Mouse (Mus musculus): ENCODE results near the gene Hist1h4c. TPM values are rescaled to one million over a fixed set of nuclear protein-coding genes. Genes with fewer than 3 reads are reported as not detected.
A peak's percentile ranks its signal among the peaks of the same experiment; 100 is the strongest.
"Not testable (repeated sequence)": the region's sequence is repeated elsewhere in the genome, so short reads cannot be mapped to it uniquely, and the experiment has no call there.

Gene Hist1h4c
- polyA plus RNA-seq, 1 experiment from 2014 or later = 8.2 TPM

DNA sequence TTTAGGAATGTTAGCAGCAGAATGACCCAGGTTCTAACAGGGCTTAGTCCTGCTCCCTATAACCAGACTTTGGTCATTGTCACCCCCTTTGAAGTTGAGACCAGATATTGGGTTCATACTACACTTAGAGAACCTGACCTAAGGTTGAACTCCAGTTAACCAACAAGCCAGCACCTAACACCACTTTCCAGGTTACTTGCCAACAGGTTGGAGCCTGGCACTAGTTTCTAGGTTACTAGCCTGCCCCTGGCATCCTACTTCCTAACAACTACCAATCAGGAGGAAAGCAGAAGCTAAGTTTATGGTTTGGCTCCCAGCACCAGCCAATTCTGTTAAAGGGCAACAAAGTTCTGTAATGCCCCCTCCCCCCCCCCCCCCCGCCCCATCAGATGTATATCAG, 27.0 kb upstream of the Hist1h4c start:
- H3K4me3 ChIP-seq = no peak overlapping the region
- ATAC-seq (ENCODE audit: borderline replicate concordance, extremely low read depth, low FRiP score, low TSS enrichment) = no peak
- H3K4me2 ChIP-seq = no peak overlapping the region
- no peaks in the 10 kb centered on the region for H3K27me3 ChIP-seq
- no peak overlapping the region for H3K27ac ChIP-seq
- 0 out of 2 replicates have a peak, but pooled peaks cover 4% of the 10 kb centered on the region for H3K4me1 ChIP-seq
- H3K36me3 ChIP-seq = no peaks in the 10 kb centered on the region
- H3K9me3 ChIP-seq = no peaks in the 10 kb centered on the region
- WGBS = no CpG with 5 or more reads among the region's 1 CpGs
- no peak overlapping the region for H3K9ac ChIP-seq

DNA sequence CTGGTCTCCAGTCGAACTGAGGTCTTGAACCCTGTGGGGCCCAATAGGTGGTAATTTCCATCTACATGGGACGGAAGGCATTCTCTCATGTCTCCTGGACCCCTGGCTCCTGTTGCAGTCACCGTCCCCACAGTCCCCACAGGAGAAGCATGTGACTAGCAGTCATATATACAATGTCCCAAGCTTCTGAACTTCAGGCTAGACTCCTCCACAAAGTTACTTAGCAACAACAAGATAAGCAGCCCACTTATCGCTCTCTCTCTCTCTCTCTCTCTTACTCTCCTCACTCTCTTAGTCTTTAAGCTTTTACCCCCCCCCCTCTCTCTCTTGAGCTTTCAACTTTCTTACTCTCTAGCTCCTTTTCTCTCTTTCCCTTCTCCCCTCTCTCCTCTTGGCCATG, 26.0 kb upstream of the Hist1h4c start:
- Histone ChIP-seq H3K9ac (no peak overlapping the region), H3K4me2 (no peak overlapping the region), H3K9me3 (no peaks in the 10 kb centered on the region), H3K4me3 (no peak overlapping the region), H3K4me1 (0 out of 2 replicates have a peak, but pooled peaks cover 4% of the 10 kb centered on the region), H3K27me3 (no peaks in the 10 kb centered on the region), H3K27ac (no peak overlapping the region), H3K36me3 (no peaks in the 10 kb centered on the region)
- whole genome bisulfite sequencing = 57% methylated on average over 4 of the region's 4 CpGs
- ATAC-seq (ENCODE audit: borderline replicate concordance, extremely low read depth, low FRiP score, low TSS enrichment) = peak; percentile 67; the same call in 1 of the 2 replicates

DNA sequence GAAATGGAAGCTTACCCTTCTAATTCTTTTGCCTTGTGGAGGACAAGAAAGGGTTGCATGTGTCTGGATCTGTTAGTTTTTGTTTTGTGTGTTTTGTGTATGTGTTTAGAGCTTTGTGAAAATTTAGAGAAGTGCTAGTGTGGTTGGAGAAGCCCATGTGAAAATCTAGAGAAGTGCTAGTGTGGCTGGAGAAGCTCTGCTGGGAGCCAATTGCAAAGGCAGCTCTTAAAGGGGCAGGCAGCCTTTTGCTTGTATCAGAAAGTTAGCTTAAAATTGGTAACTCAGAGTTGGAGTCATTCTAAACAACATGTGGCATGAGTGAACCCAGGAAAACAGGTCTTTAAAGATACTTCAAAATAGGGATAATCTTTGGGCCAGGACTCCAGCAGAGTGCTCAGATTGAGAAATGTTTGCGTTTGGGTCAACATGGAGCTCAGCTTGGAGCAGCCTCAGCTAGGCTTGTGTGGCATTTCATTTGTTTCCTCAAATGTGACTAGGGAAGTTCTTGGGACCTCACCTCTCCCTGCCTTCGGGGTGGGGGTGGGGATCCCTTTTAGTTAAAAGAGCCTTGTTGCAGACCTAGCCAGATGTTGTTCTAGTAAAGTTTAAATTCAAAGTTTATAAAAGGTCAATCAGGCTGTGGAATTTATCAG, 19.5 kb upstream of the Hist1h4c start:
- H3K4me2 ChIP-seq; H3K27me3 ChIP-seq; ATAC-seq (ENCODE audit: borderline replicate concordance, extremely low read depth, low FRiP score, low TSS enrichment); H3K36me3 ChIP-seq; H3K9me3 ChIP-seq; H3K4me3 ChIP-seq; H3K4me1 ChIP-seq; H3K9ac ChIP-seq; H3K27ac ChIP-seq: not testable (repeated sequence)
- 8% methylated on average over 2 of the region's 2 CpGs for WGBS

DNA sequence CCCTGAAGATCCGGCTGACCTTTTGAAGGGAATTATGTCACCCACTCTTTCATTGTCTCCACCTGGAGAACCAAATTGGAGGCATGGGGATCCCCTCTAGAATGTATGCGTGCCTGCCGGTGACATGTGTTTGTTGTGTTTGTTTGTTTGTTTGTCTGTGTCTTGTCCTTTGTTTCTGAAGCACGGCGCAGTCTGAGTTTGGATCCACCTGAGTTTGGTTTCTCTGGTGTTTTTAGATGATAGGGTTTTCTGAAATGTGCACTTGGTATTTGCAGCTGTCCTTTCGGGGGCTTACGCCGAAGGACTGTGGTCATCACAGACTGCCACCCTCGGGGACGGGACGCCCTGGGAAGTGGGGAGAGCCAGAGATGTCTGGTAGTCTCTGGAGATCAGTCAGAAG, 18.9 kb upstream of the Hist1h4c start:
- WGBS = 44% methylated on average over 11 of the region's 11 CpGs
- H3K4me2 ChIP-seq = no peak overlapping the region
- H3K9me3 ChIP-seq = no peaks in the 10 kb centered on the region
- no peaks in the 10 kb centered on the region for H3K4me1 ChIP-seq
- no peak overlapping the region for H3K9ac ChIP-seq
- no peak overlapping the region for H3K4me3 ChIP-seq
- H3K27me3 ChIP-seq = no peaks in the 10 kb centered on the region
- no peak overlapping the region for H3K27ac ChIP-seq
- H3K36me3 ChIP-seq = no peaks in the 10 kb centered on the region
- no peak for ATAC-seq (ENCODE audit: borderline replicate concordance, extremely low read depth, low FRiP score, low TSS enrichment)

DNA sequence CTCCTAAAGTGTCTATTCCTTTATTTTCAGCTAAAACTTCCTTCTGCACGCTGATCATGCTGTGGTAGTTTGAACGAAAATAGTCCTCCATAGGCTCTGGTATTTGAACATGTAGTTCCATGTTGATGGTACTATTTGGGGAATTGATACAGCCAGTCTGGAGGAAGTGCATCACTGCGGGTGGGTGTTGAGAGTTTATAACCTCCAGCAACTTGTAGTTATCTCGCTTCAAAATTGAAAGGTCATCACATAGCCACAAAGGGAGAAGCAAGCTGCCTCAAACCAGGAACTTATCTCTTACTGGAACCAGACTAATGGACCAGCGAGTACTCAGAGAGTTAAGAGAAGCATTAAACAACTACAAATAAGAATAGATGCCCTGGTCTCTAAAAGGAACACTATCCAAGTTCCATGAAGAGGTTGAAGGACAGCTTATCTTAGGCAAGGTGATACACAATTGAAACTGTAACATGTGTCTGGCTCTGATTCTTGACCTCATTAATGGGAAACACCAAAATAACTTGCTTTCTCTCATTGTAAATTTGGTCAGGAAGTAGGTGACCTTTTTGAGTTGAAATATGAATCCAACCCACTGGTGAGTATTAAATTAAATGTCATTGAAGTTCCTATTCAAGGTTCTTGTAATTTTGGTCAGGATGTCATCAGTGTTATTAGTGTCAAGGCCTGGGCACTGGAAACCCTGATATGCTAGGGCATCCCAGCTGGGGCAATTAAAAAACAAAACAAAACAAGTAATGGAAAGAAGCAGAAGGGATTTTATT, 18.2 kb upstream of the Hist1h4c start:
- H3K4me2 ChIP-seq = no peak overlapping the region
- no peak overlapping the region for H3K27ac ChIP-seq
- no peak overlapping the region for H3K4me3 ChIP-seq
- WGBS = 80% methylated on average over 5 of the region's 5 CpGs
- no peaks in the 10 kb centered on the region for H3K9me3 ChIP-seq
- ATAC-seq (ENCODE audit: borderline replicate concordance, extremely low read depth, low FRiP score, low TSS enrichment) = no peak
- H3K9ac ChIP-seq = no peak overlapping the region
- no peaks in the 10 kb centered on the region for H3K4me1 ChIP-seq
- H3K36me3 ChIP-seq = no peaks in the 10 kb centered on the region
- no peaks in the 10 kb centered on the region for H3K27me3 ChIP-seq

DNA sequence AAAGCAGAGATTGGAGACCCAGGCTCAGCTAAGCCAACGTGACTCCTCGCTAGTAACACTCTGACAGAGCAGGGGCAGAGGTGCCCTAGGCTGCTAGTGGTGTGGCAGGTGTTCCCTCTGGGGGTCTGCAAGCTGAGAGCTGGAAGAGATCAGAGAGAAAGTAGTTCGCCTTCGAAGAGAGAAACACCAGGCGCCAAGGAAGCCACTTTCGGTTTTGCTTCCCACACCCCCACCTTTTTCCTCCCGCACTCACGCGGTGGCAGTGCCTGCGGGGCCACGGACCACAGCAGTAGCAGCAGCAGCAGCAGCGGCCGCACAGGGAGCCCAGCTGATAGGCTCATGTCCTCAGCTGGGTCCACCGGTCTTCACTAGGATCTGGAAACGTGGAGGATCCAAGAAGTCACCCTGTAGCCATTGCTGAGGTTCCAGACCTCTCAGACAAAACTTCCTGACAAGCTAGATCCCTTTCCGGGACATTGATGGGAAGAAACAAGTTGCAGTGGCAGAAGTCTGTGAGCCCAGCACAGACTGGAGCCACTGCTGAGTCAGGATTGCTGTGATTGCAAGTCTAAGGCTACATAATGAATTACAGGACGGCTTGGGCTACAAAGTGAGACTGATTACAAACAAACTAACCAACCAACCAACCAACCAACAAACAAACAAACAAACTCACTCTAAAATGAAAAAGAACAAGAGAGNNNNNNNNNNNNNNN, 12.3 kb upstream of the Hist1h4c start, which contains the start of gene Hfe:
TSS of gene Hfe (minus strand) at position 481 of the 716 bp plus-strand sequence.
- 3% methylated on average over 17 of the region's 17 CpGs for WGBS

DNA sequence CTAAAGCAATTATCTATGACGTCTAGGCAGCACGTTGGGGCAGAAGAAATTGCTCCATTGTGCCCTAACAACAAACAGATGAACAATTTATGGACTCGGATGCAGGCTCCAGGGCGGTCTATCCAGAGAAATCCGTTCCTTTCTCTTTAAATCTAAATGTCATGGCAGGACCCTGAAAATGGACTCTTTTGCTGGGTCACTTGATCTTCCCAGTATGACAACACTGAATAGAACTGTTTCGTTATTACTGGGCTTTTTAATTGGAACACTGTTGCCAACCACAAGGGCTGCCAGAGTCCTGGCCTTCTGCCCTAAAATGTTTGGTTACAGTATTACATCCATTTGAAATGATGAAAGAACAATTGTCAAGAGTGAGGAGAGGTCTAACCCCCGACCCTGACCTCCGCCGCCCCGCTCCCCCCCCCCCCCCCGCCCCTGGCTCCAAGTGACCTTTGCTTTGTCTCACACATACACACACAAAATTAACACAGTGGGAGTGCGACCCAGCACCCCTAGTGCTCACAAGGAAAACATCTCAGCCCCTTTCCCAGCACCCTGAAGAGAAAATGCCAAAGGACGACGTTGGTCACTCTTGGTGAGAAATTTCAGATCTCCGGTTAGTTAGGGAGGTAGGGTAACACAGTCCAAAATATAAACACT, 11.6 kb upstream of the Hist1h4c start:
- no peaks in the 10 kb centered on the region for H3K9me3 ChIP-seq
- peak overlapping the region; percentile 74 for H3K4me2 ChIP-seq
- no peak for ATAC-seq (ENCODE audit: borderline replicate concordance, extremely low read depth, low FRiP score, low TSS enrichment)
- no peaks in the 10 kb centered on the region for H3K27me3 ChIP-seq
- H3K27ac ChIP-seq = peak overlapping the region; percentile 29; the same call in 1 of the 2 replicates
- 28% methylated on average over 15 of the region's 15 CpGs for WGBS
- peak overlapping the region; percentile 46 for H3K4me3 ChIP-seq
- no peaks in the 10 kb centered on the region for H3K36me3 ChIP-seq
- H3K4me1 ChIP-seq = peaks cover 17% of the 10 kb centered on the region
- H3K9ac ChIP-seq = peak overlapping the region; percentile 57

More for the DNA sequence above, 12.3 kb upstream of the Hist1h4c start, which contains the start of gene Hfe:
- Histone ChIP-seq H3K4me3 (peak within 1 kb of the TSS; percentile 46), H3K4me2 (peak within 1 kb of the TSS; percentile 74), H3K27ac (peak within 1 kb of the TSS; percentile 29; the same call in 1 of the 2 replicates), H3K4me1 (peaks cover 17% of the 10 kb centered on the region), H3K9ac (peak within 1 kb of the TSS; percentile 57), H3K36me3 (no peaks in the 10 kb centered on the region), H3K27me3 (no peaks in the 10 kb centered on the region), H3K9me3 (no peaks in the 10 kb centered on the region)
- ATAC-seq (ENCODE audit: borderline replicate concordance, extremely low read depth, low FRiP score, low TSS enrichment) = no peak

DNA sequence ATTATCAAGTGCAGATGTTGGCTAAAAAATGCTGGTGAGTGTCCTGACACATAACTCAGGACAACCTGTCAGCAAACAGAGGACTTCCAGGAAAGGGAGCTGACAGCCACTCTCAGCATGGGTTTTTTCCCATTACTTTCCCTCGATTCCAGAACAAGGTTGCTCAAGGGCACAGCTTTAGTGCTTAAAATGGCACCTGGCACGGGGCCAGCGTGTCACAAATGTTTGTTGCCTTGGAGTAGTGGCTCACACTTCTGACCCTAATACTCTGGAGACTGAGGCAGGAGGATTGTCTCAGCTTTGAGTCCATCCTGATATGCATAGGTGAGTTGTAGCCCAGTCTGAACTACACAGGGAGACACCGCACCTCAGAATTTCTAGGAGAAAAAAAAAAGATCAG, 10.4 kb upstream of the Hist1h4c start:
- Histone ChIP-seq H3K9me3 (no peaks in the 10 kb centered on the region), H3K27me3 (no peaks in the 10 kb centered on the region), H3K36me3 (no peaks in the 10 kb centered on the region), H3K4me2 (no peak overlapping the region), H3K4me3 (no peak overlapping the region), H3K27ac (no peak overlapping the region), H3K9ac (no peak overlapping the region), H3K4me1 (peaks cover 17% of the 10 kb centered on the region)
- no peak for ATAC-seq (ENCODE audit: borderline replicate concordance, extremely low read depth, low FRiP score, low TSS enrichment)
- 68% methylated on average over 4 of the region's 4 CpGs for WGBS

DNA sequence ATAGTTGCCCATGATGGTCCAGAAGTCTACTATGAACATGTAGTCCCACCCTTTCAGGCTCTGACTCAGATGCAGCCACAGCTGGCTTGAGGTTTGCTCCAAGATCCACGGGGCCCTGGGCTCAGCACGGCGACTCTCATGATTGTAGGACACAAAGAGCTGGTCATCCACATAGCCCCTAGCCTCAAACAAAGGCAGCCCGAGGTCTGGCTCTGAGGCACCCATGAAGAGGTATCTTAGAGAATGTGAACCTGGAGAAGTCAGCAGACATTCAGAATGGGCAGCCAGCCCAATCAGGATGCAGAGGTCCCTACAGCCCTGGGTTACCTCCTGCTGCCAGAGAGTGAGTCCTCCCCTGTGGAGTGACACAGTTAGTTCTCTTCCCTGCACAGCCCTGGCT, 9.8 kb upstream of the Hist1h4c start:
- no peaks in the 10 kb centered on the region for H3K9me3 ChIP-seq
- no peak overlapping the region for H3K4me2 ChIP-seq
- H3K27me3 ChIP-seq = no peaks in the 10 kb centered on the region
- H3K36me3 ChIP-seq = no peaks in the 10 kb centered on the region
- H3K4me3 ChIP-seq = no peak overlapping the region
- peaks cover 17% of the 10 kb centered on the region for H3K4me1 ChIP-seq
- H3K9ac ChIP-seq = no peak overlapping the region
- H3K27ac ChIP-seq = no peak overlapping the region
- ATAC-seq (ENCODE audit: borderline replicate concordance, extremely low read depth, low FRiP score, low TSS enrichment) = no peak
- 90% methylated on average over 4 of the region's 4 CpGs for WGBS

DNA sequence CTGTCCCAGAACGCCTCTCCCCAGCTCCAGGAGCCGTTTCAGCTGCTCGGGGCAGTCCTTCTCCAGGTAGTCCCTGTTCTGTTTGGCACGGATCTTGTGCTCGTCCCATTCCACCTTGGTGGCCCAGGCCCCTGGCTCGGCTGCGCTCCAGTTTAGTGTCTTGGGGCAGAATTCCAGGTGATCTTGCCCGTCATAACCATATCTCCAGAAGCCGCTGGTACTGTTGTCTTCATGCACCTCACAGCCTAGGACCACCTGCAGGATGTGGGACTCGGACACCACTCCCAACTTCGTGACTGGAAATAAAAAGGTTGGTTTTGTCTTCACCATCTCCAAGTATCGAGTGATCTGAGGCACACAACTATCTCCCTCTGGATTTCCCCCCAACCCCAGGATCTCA, 8.5 kb upstream of the Hist1h4c start:
- H3K4me2 ChIP-seq = no peak overlapping the region
- WGBS = 90% methylated on average over 12 of the region's 12 CpGs
- H3K27ac ChIP-seq = no peak overlapping the region
- no peak for ATAC-seq (ENCODE audit: borderline replicate concordance, extremely low read depth, low FRiP score, low TSS enrichment)
- H3K27me3 ChIP-seq = no peaks in the 10 kb centered on the region
- no peaks in the 10 kb centered on the region for H3K9me3 ChIP-seq
- H3K36me3 ChIP-seq = no peaks in the 10 kb centered on the region
- no peak overlapping the region for H3K9ac ChIP-seq
- peaks cover 17% of the 10 kb centered on the region for H3K4me1 ChIP-seq
- no peak overlapping the region for H3K4me3 ChIP-seq

DNA sequence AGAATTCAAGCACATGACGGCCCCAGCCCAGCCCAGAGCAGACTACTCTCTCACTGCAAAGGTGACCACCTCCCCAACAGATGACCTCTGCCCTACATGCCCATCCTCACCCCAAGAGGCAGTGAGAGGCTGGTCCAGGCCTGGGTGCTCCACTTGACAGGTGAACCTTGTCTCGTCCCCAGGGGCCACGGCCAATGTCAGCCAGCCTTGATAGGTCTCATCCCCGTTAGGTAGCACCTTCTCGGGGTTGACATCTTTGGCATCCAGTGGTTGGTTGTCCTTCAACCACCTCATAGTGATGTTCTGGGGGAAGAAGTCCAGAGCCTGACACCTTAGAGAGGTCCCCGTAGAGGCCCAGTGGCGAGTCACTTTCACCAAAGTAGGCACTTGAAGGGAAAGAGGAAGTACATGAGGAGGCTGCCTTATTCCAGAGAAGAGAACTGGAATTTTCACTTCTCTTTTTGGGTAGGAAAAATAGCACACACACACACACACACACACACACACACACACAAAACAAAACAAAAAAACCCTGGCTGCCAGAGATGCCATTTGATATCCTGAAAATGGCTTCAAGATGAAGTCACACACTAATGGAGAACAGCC, 7.6 kb upstream of the Hist1h4c start:
- H3K9me3 ChIP-seq = no peaks in the 10 kb centered on the region
- no peak overlapping the region for H3K27ac ChIP-seq
- H3K27me3 ChIP-seq = no peaks in the 10 kb centered on the region
- H3K4me2 ChIP-seq = no peak overlapping the region
- peaks cover 19% of the 10 kb centered on the region for H3K4me1 ChIP-seq
- H3K9ac ChIP-seq = no peak overlapping the region
- WGBS = 88% methylated on average over 7 of the region's 7 CpGs
- no peak for ATAC-seq (ENCODE audit: borderline replicate concordance, extremely low read depth, low FRiP score, low TSS enrichment)
- no peaks in the 10 kb centered on the region for H3K36me3 ChIP-seq
- no peak overlapping the region for H3K4me3 ChIP-seq

All from lung, embryonic 15.5 days (tissue).